Mouse (Mus musculus) layer of hippocampus, adult 9-10 months (tissue): Measurements from ENCODE around the gene Cpsf6.
"Not testable (repeated sequence)": the region's sequence is repeated elsewhere in the genome, so short reads cannot be mapped to it uniquely, and the experiment has no call there.

Experiments
- DNase-seq: peaks from one replicate; pipeline ENCODE4 v3.0.0; 2022; ENCODE audit warnings: low spot score

Cpsf6 gene

GRCm38 (mm10) chr10:117399839-117400238 lies 20.0 kb upstream of the Cpsf6 start:
- no peak for DNase-seq

- DNase-seq: no peak
These were observed 19.4 kb upstream of the Cpsf6 start for GRCm38 (mm10) chr10:117399196-117399595.

- no peak for DNase-seq
These were observed 18.4 kb upstream of the Cpsf6 start for GRCm38 (mm10) chr10:117398044-117398780.

GRCm38 (mm10) chr10:117397106-117397625 lies 17.4 kb upstream of the Cpsf6 start:
- no peak for DNase-seq

- no peak for DNase-seq
These were observed 16.7 kb upstream of the Cpsf6 start for GRCm38 (mm10) chr10:117396386-117397048.

GRCm38 (mm10) chr10:117395801-117396200 lies 16.0 kb upstream of the Cpsf6 start:
- DNase-seq: no peak

GRCm38 (mm10) chr10:117394738-117395550 lies 15.1 kb upstream of the Cpsf6 start:
- DNase-seq: no peak

GRCm38 (mm10) chr10:117393891-117394395 lies 14.1 kb upstream of the Cpsf6 start:
- DNase-seq: no peak

- no peak for DNase-seq
These were observed 13.5 kb upstream of the Cpsf6 start for GRCm38 (mm10) chr10:117393196-117393890.

- DNase-seq: no peak
These were observed 13.0 kb upstream of the Cpsf6 start for GRCm38 (mm10) chr10:117392832-117393195.

- not testable (repeated sequence) for DNase-seq
These were observed 12.6 kb upstream of the Cpsf6 start for GRCm38 (mm10) chr10:117392397-117392796.

GRCm38 (mm10) chr10:117391801-117392200 lies 12.0 kb upstream of the Cpsf6 start:
- no peak for DNase-seq

GRCm38 (mm10) chr10:117391057-117391456 lies 11.2 kb upstream of the Cpsf6 start:
- no peak for DNase-seq

GRCm38 (mm10) chr10:117389904-117390875 lies 10.4 kb upstream of the Cpsf6 start:
- DNase-seq: no peak

GRCm38 (mm10) chr10:117389371-117389740 lies 9.5 kb upstream of the Cpsf6 start:
- DNase-seq: no peak

- DNase-seq: no peak
These were observed 9.0 kb upstream of the Cpsf6 start for GRCm38 (mm10) chr10:117388637-117389370.

GRCm38 (mm10) chr10:117387961-117388636 lies 8.3 kb upstream of the Cpsf6 start:
- DNase-seq: not testable (repeated sequence)

GRCm38 (mm10) chr10:117386981-117387380 lies 7.2 kb upstream of the Cpsf6 start:
- DNase-seq: no peak

GRCm38 (mm10) chr10:117386261-117386660 lies 6.4 kb upstream of the Cpsf6 start:
- no peak for DNase-seq
